Mouse (Mus musculus): Measurements from ENCODE around the gene Gm9376. TPM values are rescaled to one million over a fixed set of nuclear protein-coding genes. Genes with fewer than 3 reads are reported as not detected.
A peak's percentile ranks its signal among the peaks of the same experiment; 100 is the strongest.

Gm9376 gene
- total RNA-seq (2021), result not detected
- long read RNA-seq, experiment 1, result 0 reads
- long read RNA-seq, experiment 2, result 0 reads

GRCm38 (mm10) chr14:118266660-118267059 lies at the start of gene Gm9376:
TSS of gene Gm9376 (plus strand) at chr14:118266960.
- intact Hi-C loops (cut with DNase I), result no loop called here
- DNase-seq, result no peak

GRCm38 (mm10) chr14:118220885-118221284 lies 45.9 kb upstream of the Gm9376 start:
- no peak for DNase-seq
- intact Hi-C loops (cut with DNase I), result no loop called here

GRCm38 (mm10) chr14:118225061-118225743 lies 41.6 kb upstream of the Gm9376 start:
- no peak for DNase-seq
- intact Hi-C loops (cut with DNase I), result no loop called here

- intact Hi-C loops (cut with DNase I), result no loop called here
Measured at GRCm38 (mm10) chr14:118225911-118226310, 40.8 kb upstream of the Gm9376 start.

GRCm38 (mm10) chr14:118226471-118227155 lies 40.1 kb upstream of the Gm9376 start:
- intact Hi-C loops (cut with DNase I), result no loop called here
- DNase-seq, result no peak

More at GRCm38 (mm10) chr14:118225911-118226310, 40.8 kb upstream of the Gm9376 start:
- DNase-seq, result no peak

- peak in 1 of 2 experiments; percentile 10 for DNase-seq
- intact Hi-C loops (cut with DNase I), result loop anchor here (10.0 kb wide), 1 partner anchor 202 kb away; no protein-coding TSS in a partner anchor
Measured at GRCm38 (mm10) chr14:118232381-118232970, 34.3 kb upstream of the Gm9376 start.

- intact Hi-C loops (cut with DNase I), result loop anchor here (10.0 kb wide), 1 partner anchor 201 kb away; no protein-coding TSS in a partner anchor
- DNase-seq, result peak in 1 of 2 experiments; percentile 9
Measured at GRCm38 (mm10) chr14:118233786-118234540, 32.8 kb upstream of the Gm9376 start.

- intact Hi-C loops (cut with DNase I), result loop anchor here (10.0 kb wide), 1 partner anchor 200 kb away; no protein-coding TSS in a partner anchor
- DNase-seq, result peak in 1 of 2 experiments; percentile 7
Measured at GRCm38 (mm10) chr14:118234541-118235210, 32.1 kb upstream of the Gm9376 start.

GRCm38 (mm10) chr14:118235361-118235972 lies 31.3 kb upstream of the Gm9376 start:
- DNase-seq, result peak in 1 of 2 experiments; percentile 28
- intact Hi-C loops (cut with DNase I), result loop anchor here (10.0 kb wide), 1 partner anchor 199 kb away; no protein-coding TSS in a partner anchor

GRCm38 (mm10) chr14:118235973-118236885 lies 30.5 kb upstream of the Gm9376 start:
- intact Hi-C loops (cut with DNase I), result loop anchor here (10.0 kb wide), 1 partner anchor 199 kb away; no protein-coding TSS in a partner anchor
- peak; percentile 33 to 40 for DNase-seq

GRCm38 (mm10) chr14:118236886-118237289 lies 29.9 kb upstream of the Gm9376 start, which contains the start of gene Sox21:
TSS of gene Sox21 (minus strand) at chr14:118237030.
- peak in 1 of 2 experiments; percentile 23 for DNase-seq
- intact Hi-C loops (cut with DNase I), result loop anchor here (10.0 kb wide), 1 partner anchor 198 kb away; no protein-coding TSS in a partner anchor

GRCm38 (mm10) chr14:118237786-118238185 lies 29.0 kb upstream of the Gm9376 start:
- DNase-seq, result no peak
- intact Hi-C loops (cut with DNase I), result loop anchor here (10.0 kb wide), 1 partner anchor 197 kb away; no protein-coding TSS in a partner anchor

GRCm38 (mm10) chr14:118239351-118239750 lies 27.4 kb upstream of the Gm9376 start:
- intact Hi-C loops (cut with DNase I), result loop anchor here (10.0 kb wide), 1 partner anchor 195 kb away; no protein-coding TSS in a partner anchor
- no peak for DNase-seq

- intact Hi-C loops (cut with DNase I), result no loop called here
- DNase-seq, result no peak
Measured at GRCm38 (mm10) chr14:118241416-118241815, 25.3 kb upstream of the Gm9376 start.

GRCm38 (mm10) chr14:118253381-118253780 lies 13.4 kb upstream of the Gm9376 start:
- DNase-seq, result no peak
- intact Hi-C loops (cut with DNase I), result no loop called here

GRCm38 (mm10) chr14:118268849-118269248 lies 2.1 kb downstream of the Gm9376 start:
- intact Hi-C loops (cut with DNase I), result no loop called here
- DNase-seq, result no peak

GRCm38 (mm10) chr14:118272594-118273555 lies 6.1 kb downstream of the Gm9376 start:
- no peak for DNase-seq
- intact Hi-C loops (cut with DNase I), result no loop called here
